Mouse (Mus musculus) kidney, embryonic 14.5 days (tissue): ENCODE data around the gene Afmid. TPM values are rescaled to one million over a fixed set of nuclear protein-coding genes. Genes with fewer than 3 reads are reported as not detected.

Experiments used
- ATAC-seq: fragments of 200-750 bp; cut with Nextera tagmentation; 2 replicates; pipeline ENCODE4 v1.8.0; 2017; ENCODE audit warnings: moderate number of reproducible peaks, mild to moderate bottlenecking, moderate TSS enrichment, moderate library complexity; ENCODE audit not compliant: low FRiP score, low TSS enrichment
- H3K27ac ChIP-seq: fragments of 300-500 bp; sonication (generic); 2 replicates; pipeline ENCODE4 v1.5.1; 2014; ENCODE audit warnings: low read depth, mild to moderate bottlenecking, low read length, moderate library complexity, mixed read lengths
- H3K27me3 ChIP-seq: fragments of 300-500 bp; sonication (generic); 2 replicates; pipeline ENCODE4 v1.6.1; 2014; ENCODE audit warnings: mild to moderate bottlenecking, low read length; ENCODE audit not compliant: control insufficient read depth, insufficient read depth
- H3K36me3 ChIP-seq: fragments of 300-500 bp; sonication (generic); 2 replicates; pipeline ENCODE4 v1.6.1; 2014; ENCODE audit warnings: low read length, mixed read lengths; ENCODE audit not compliant: control insufficient read depth, insufficient read depth
- H3K4me1 ChIP-seq: fragments of 300-500 bp; sonication (generic); 2 replicates; pipeline ENCODE4 v1.6.1; 2014; ENCODE audit warnings: low read length, mixed read lengths; ENCODE audit not compliant: control insufficient read depth, insufficient read depth
- H3K4me2 ChIP-seq: fragments of 300-500 bp; sonication (generic); replicated peaks from 2 replicates; pipeline ENCODE4 v1.6.1; 2014; ENCODE audit warnings: low read depth, mild to moderate bottlenecking, low read length
- H3K4me3 ChIP-seq: fragments of 300-500 bp; sonication (generic); 2 replicates; pipeline ENCODE4 v1.5.1; 2014; ENCODE audit warnings: mild to moderate bottlenecking, low read length
- H3K9ac ChIP-seq: fragments of 300-500 bp; sonication (generic); 2 replicates; pipeline ENCODE4 v1.6.1; 2014; ENCODE audit warnings: low read depth, mild to moderate bottlenecking, low read length, moderate library complexity
- H3K9me3 ChIP-seq: fragments of 300-500 bp; sonication (generic); 2 replicates; pipeline ENCODE4 v1.6.1; 2016; ENCODE audit warnings: low read length; ENCODE audit not compliant: control insufficient read depth
- WGBS: fragments of 180-500 bp; shearing (Covaris S2); extraction: QIAGEN DNeasy Blood & Tissue Kit; methylation state at CpG from one replicate; pipeline ENCODE4 v1.1.7; 2014; 5-methylcytosine and 5-hydroxymethylcytosine counted together
- polyA plus RNA-seq: library from polyadenylated mRNA; unstranded; fragments of >200 nt; fragmentation: Nextera tagmentation; extraction: Ambion mirVana; gene quantifications from 2 replicates; pipeline ENCODE4 v1.2.1, GENCODE M21; 2014

The Afmid gene
- polyA plus RNA-seq, 1 experiment from 2014 or later = 4.1 TPM

GRCm38 (mm10) chr11:117860601-117861000, 34.9 kb downstream of the Afmid start, which contains the start of gene Tmem235:
Gene Tmem235 (plus strand): TSS chr11:117860752.
- H3K9me3 ChIP-seq = 0 out of 2 replicates have a peak, but pooled peaks cover 2% of the 10 kb centered on the region
- peaks cover 18% of the 10 kb centered on the region for H3K27me3 ChIP-seq
- WGBS = 3% methylated on average over 23 of the region's 23 CpGs
- ATAC-seq = no peak
- peaks cover 20% of the 10 kb centered on the region for H3K36me3 ChIP-seq
- H3K9ac ChIP-seq = peak within 1 kb of the TSS; percentile 45
- peak within 1 kb of the TSS; percentile 10; the same call in 1 of the 2 replicates for H3K4me3 ChIP-seq
- peaks cover 12% of the 10 kb centered on the region; the same call in 1 of the 2 replicates for H3K4me1 ChIP-seq
- H3K4me2 ChIP-seq = peak within 1 kb of the TSS; percentile 32
- no peak within 1 kb of the TSS for H3K27ac ChIP-seq

GRCm38 (mm10) chr11:117863174-117863856, 37.6 kb downstream of the Afmid start:
- Histone ChIP-seq H3K4me1 (peaks cover 19% of the 10 kb centered on the region; the same call in 1 of the 2 replicates), H3K27me3 (peaks cover 18% of the 10 kb centered on the region), H3K9ac (no peak overlapping the region), H3K9me3 (no peaks in the 10 kb centered on the region), H3K4me3 (no peak overlapping the region), H3K36me3 (no peaks in the 10 kb centered on the region), H3K4me2 (no peak overlapping the region), H3K27ac (no peak overlapping the region)
- ATAC-seq = no peak
- 35% methylated on average over 11 of the region's 11 CpGs for WGBS

GRCm38 (mm10) chr11:117864805-117865204, 39.1 kb downstream of the Afmid start:
- 68% methylated on average over 2 of the region's 2 CpGs for WGBS
- no peak overlapping the region for H3K4me2 ChIP-seq
- H3K27ac ChIP-seq = no peak overlapping the region
- H3K9me3 ChIP-seq = no peaks in the 10 kb centered on the region
- H3K9ac ChIP-seq = no peak overlapping the region
- no peaks in the 10 kb centered on the region for H3K36me3 ChIP-seq
- no peak for ATAC-seq
- H3K4me3 ChIP-seq = no peak overlapping the region
- H3K27me3 ChIP-seq = peaks cover 16% of the 10 kb centered on the region
- H3K4me1 ChIP-seq = peaks cover 19% of the 10 kb centered on the region; the same call in 1 of the 2 replicates

- H3K9ac ChIP-seq = no peak overlapping the region
- peaks cover 5% of the 10 kb centered on the region for H3K27me3 ChIP-seq
- H3K4me1 ChIP-seq = peaks cover 11% of the 10 kb centered on the region; the same call in 1 of the 2 replicates
- no peaks in the 10 kb centered on the region for H3K36me3 ChIP-seq
- ATAC-seq = peak; percentile 53; the same call in 1 of the 2 replicates
- 8% methylated on average over 6 of the region's 6 CpGs for WGBS
- H3K4me3 ChIP-seq = no peak overlapping the region
- H3K27ac ChIP-seq = peak overlapping the region; percentile 42; the same call in 1 of the 2 replicates
- H3K9me3 ChIP-seq = no peaks in the 10 kb centered on the region
- H3K4me2 ChIP-seq = no peak overlapping the region
Measured at GRCm38 (mm10) chr11:117865988-117866387, 40.3 kb downstream of the Afmid start.

- Histone ChIP-seq H3K4me2 (no peak overlapping the region), H3K36me3 (no peaks in the 10 kb centered on the region), H3K27me3 (no peaks in the 10 kb centered on the region), H3K27ac (no peak overlapping the region), H3K9me3 (no peaks in the 10 kb centered on the region), H3K4me1 (peaks cover 6% of the 10 kb centered on the region; the same call in 1 of the 2 replicates), H3K9ac (no peak overlapping the region), H3K4me3 (no peak overlapping the region)
- ATAC-seq = peak; percentile 23; the same call in 1 of the 2 replicates
- 40% methylated on average over 12 of the region's 12 CpGs for WGBS
Measured at GRCm38 (mm10) chr11:117870688-117871365, 45.1 kb downstream of the Afmid start.

GRCm38 (mm10) chr11:117871376-117871775, 45.7 kb downstream of the Afmid start:
- H3K4me2 ChIP-seq = no peak overlapping the region
- no peak overlapping the region for H3K9ac ChIP-seq
- H3K9me3 ChIP-seq = no peaks in the 10 kb centered on the region
- no peak for ATAC-seq
- WGBS = 66% methylated on average over 5 of the region's 5 CpGs
- no peak overlapping the region for H3K27ac ChIP-seq
- peaks cover under 1% of the 10 kb centered on the region; the same call in 1 of the 2 replicates for H3K4me1 ChIP-seq
- no peak overlapping the region for H3K4me3 ChIP-seq
- H3K36me3 ChIP-seq = no peaks in the 10 kb centered on the region
- no peaks in the 10 kb centered on the region for H3K27me3 ChIP-seq

- ATAC-seq = no peak
- Histone ChIP-seq H3K27ac (no peak overlapping the region), H3K4me2 (no peak overlapping the region), H3K36me3 (no peaks in the 10 kb centered on the region), H3K4me3 (no peak overlapping the region), H3K4me1 (no peaks in the 10 kb centered on the region), H3K9me3 (no peaks in the 10 kb centered on the region), H3K9ac (no peak overlapping the region), H3K27me3 (no peaks in the 10 kb centered on the region)
- WGBS = 63% methylated on average over 12 of the region's 12 CpGs
Measured at GRCm38 (mm10) chr11:117871911-117872584, 46.3 kb downstream of the Afmid start.

GRCm38 (mm10) chr11:117872861-117873608, 47.3 kb downstream of the Afmid start, which contains the start of gene Tha1:
Gene Tha1 (minus strand): TSS chr11:117873481.
- H3K4me1 ChIP-seq = peaks cover 3% of the 10 kb centered on the region
- no peaks in the 10 kb centered on the region for H3K9me3 ChIP-seq
- H3K27me3 ChIP-seq = no peaks in the 10 kb centered on the region
- H3K36me3 ChIP-seq = no peaks in the 10 kb centered on the region
- ATAC-seq = peak; percentile 83
- no peak within 1 kb of the TSS for H3K27ac ChIP-seq
- WGBS = 1% methylated on average over 51 of the region's 51 CpGs
- peak within 1 kb of the TSS; percentile 58 for H3K4me3 ChIP-seq
- H3K4me2 ChIP-seq = peak within 1 kb of the TSS; percentile 97
- H3K9ac ChIP-seq = peak within 1 kb of the TSS; percentile 54
